Mouse (Mus musculus): ENCODE measurements at regions not wholly inside any gene's neighbourhood (a gene's known extent, or its start where the extent isn't known, plus 50 kb on each side); places are given as distances from the start of the nearest gene placed in this dataset.
"Not testable (repeated sequence)": the region's sequence is repeated elsewhere in the genome, so short reads cannot be mapped to it uniquely, and the experiment has no call there.

GRCm38 (mm10) chr2:166516261-166516660 is 197.4 kb downstream of the Prex1 start:
- Histone ChIP-seq H3K9ac (no peak overlapping the region), H3K4me1 (peaks cover 23% of the 10 kb centered on the region), H3K27me3 (peaks cover 62% of the 10 kb centered on the region), H3K36me3 (ENCODE audit: poor library complexity, severe bottlenecking) (no peaks in the 10 kb centered on the region), H3K4me3 (no peak overlapping the region), H3K27ac (no peak overlapping the region), H3K4me2 (no peak overlapping the region), H3K9me3 (replicated peaks) (no peaks in the 10 kb centered on the region)
- no peak for ATAC-seq
- WGBS = 67% methylated on average over 1 of the region's 1 CpGs

- WGBS = 57% methylated on average over 8 of the region's 8 CpGs
- no peak for ATAC-seq
Observed at GRCm38 (mm10) chr2:166514664-166515063, 199.0 kb downstream of the Prex1 start.

GRCm38 (mm10) chr2:166512488-166512887 is 201.1 kb downstream of the Prex1 start:
- ATAC-seq = no peak

More at GRCm38 (mm10) chr2:166514664-166515063, 199.0 kb downstream of the Prex1 start:
- Histone ChIP-seq H3K4me3 (no peak overlapping the region), H3K36me3 (ENCODE audit: poor library complexity, severe bottlenecking) (no peaks in the 10 kb centered on the region), H3K9ac (no peak overlapping the region), H3K9me3 (replicated peaks) (no peaks in the 10 kb centered on the region), H3K4me2 (no peak overlapping the region), H3K27ac (no peak overlapping the region), H3K27me3 (peaks cover 56% of the 10 kb centered on the region), H3K4me1 (peaks cover 23% of the 10 kb centered on the region)

DNA sequence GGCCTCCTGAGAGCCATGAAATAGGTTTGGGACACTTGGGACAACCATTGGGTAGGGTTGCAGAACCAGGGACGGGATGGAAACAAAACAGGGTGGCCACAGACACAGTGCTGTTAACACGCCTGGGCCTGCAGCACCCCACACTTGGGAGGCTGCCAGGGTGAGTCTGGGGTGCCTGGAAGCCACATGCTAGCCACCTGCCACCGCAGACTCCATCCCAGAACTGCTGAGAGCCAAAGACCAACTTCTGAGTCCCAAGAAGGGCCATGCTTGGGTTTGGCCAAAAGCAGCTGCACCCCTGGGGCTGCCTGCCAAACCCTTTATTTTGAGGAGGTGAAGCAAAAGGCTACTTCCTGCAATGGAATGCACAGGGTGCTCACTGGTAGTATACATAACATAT is 202.2 kb downstream of the Prex1 start:
- not testable (repeated sequence) for ATAC-seq; H3K4me2 ChIP-seq; H3K27ac ChIP-seq; H3K4me3 ChIP-seq; H3K9ac ChIP-seq; H3K4me1 ChIP-seq; H3K36me3 ChIP-seq (ENCODE audit: poor library complexity, severe bottlenecking); H3K9me3 ChIP-seq (replicated peaks)
- peaks cover 40% of the 10 kb centered on the region for H3K27me3 ChIP-seq
- WGBS = 81% methylated on average over 3 of the region's 3 CpGs

More at GRCm38 (mm10) chr2:166512488-166512887, 201.1 kb downstream of the Prex1 start:
- WGBS = 74% methylated on average over 8 of the region's 8 CpGs
- no peak overlapping the region for H3K27ac ChIP-seq
- H3K9ac ChIP-seq = no peak overlapping the region
- H3K27me3 ChIP-seq = peaks cover 40% of the 10 kb centered on the region
- H3K36me3 ChIP-seq (ENCODE audit: poor library complexity, severe bottlenecking) = no peaks in the 10 kb centered on the region
- H3K4me1 ChIP-seq = peaks cover 17% of the 10 kb centered on the region
- no peak overlapping the region for H3K4me3 ChIP-seq
- no peak overlapping the region for H3K4me2 ChIP-seq
- H3K9me3 ChIP-seq (replicated peaks) = peaks cover 5% of the 10 kb centered on the region; the same call in 1 of the 2 replicates

DNA sequence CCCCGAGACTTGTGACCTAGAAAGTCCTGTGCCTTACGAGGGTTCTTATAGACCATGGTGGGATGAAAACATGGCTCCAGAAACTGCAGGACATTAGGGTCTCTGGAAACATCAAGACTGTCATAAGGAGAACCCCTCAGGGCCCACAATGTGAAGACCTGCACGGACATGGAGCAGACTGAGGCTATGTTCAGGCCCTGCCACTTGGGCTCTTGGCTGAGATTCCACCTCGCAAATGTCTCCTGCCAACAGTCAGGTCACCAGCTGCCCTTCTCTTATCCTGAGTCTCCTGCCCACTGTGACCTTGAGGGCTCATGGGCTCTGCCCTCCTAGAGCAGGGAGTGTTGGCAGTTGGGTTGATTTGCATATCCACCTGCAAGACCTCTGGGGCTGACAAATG is 202.9 kb downstream of the Prex1 start:
- peaks cover 6% of the 10 kb centered on the region for H3K4me1 ChIP-seq
- peaks cover 33% of the 10 kb centered on the region for H3K27me3 ChIP-seq
- peaks cover 5% of the 10 kb centered on the region; the same call in 1 of the 2 replicates for H3K9me3 ChIP-seq (replicated peaks)
- no peak overlapping the region for H3K4me2 ChIP-seq
- no peak overlapping the region for H3K4me3 ChIP-seq
- no peak overlapping the region for H3K27ac ChIP-seq
- 80% methylated on average over 4 of the region's 4 CpGs for WGBS
- H3K9ac ChIP-seq = no peak overlapping the region
- ATAC-seq = no peak
- no peaks in the 10 kb centered on the region for H3K36me3 ChIP-seq (ENCODE audit: poor library complexity, severe bottlenecking)

DNA sequence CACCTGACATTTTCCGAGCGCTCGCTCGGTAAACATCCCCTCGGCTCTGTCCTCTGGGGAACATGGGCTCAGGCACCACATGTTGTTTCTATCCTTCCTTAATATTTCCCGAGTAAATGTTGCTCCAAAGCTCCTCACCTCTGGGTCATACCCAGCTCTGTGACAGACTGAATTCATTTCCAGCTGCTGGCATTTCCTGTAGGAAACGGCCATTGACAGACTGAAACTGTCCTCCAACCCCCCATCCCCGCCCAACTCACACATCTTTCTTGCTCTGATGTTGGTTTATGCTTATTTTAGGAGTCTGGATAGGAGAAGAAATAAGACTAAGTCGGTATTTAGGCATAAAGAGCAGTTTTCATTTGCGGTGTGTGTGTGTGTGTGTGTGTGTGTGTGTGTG is 204.0 kb downstream of the Prex1 start:
- H3K36me3 ChIP-seq (ENCODE audit: poor library complexity, severe bottlenecking) = no peaks in the 10 kb centered on the region
- H3K27ac ChIP-seq = no peak overlapping the region
- ATAC-seq = no peak
- H3K9me3 ChIP-seq (replicated peaks) = peaks cover 5% of the 10 kb centered on the region; the same call in 1 of the 2 replicates
- 92% methylated on average over 10 of the region's 10 CpGs for WGBS
- peaks cover 3% of the 10 kb centered on the region for H3K4me1 ChIP-seq
- no peak overlapping the region for H3K9ac ChIP-seq
- no peak overlapping the region for H3K4me3 ChIP-seq
- peaks cover 21% of the 10 kb centered on the region for H3K27me3 ChIP-seq
- H3K4me2 ChIP-seq = no peak overlapping the region

GRCm38 (mm10) chr2:166508656-166509420 is 204.8 kb downstream of the Prex1 start:
- H3K27me3 ChIP-seq = peaks cover 14% of the 10 kb centered on the region; the same call in 1 of the 2 replicates
- no peaks in the 10 kb centered on the region for H3K36me3 ChIP-seq (ENCODE audit: poor library complexity, severe bottlenecking)
- H3K9ac ChIP-seq = no peak overlapping the region
- H3K4me1 ChIP-seq = peaks cover 7% of the 10 kb centered on the region
- peaks cover 5% of the 10 kb centered on the region; the same call in 1 of the 2 replicates for H3K9me3 ChIP-seq (replicated peaks)
- no peak overlapping the region for H3K4me3 ChIP-seq
- no peak overlapping the region for H3K4me2 ChIP-seq
- no peak for ATAC-seq
- no peak overlapping the region for H3K27ac ChIP-seq
- WGBS = 80% methylated on average over 8 of the region's 8 CpGs

DNA sequence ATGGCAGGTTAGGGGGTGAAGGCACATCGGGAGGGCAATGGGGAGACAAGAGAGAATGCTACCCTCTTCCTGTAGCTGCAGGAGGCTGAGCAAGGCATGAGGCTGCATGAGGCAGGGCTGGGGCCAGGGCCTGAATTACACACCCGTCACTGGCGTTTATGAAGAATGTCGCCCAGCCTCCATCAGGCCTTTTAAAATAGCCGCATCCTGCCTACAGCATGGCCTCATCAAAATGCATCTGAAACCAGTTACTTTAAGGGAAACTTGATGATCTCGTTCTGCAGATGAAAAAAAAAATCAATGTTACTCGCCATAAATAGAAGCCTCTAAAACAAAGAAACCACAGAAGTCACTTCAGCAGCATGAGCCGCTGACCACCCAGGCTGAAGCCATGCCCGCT is 208.3 kb downstream of the Prex1 start:
- peaks cover 10% of the 10 kb centered on the region for H3K4me1 ChIP-seq
- H3K4me2 ChIP-seq = no peak overlapping the region
- no peak for ATAC-seq
- 0 out of 2 replicates have a peak overlapping the region, but pooled peaks have one; percentile 4 for H3K9ac ChIP-seq
- H3K36me3 ChIP-seq (ENCODE audit: poor library complexity, severe bottlenecking) = no peaks in the 10 kb centered on the region
- no peaks in the 10 kb centered on the region for H3K27me3 ChIP-seq
- 70% methylated on average over 9 of the region's 9 CpGs for WGBS
- no peak overlapping the region for H3K4me3 ChIP-seq
- no peak overlapping the region for H3K27ac ChIP-seq
- peaks cover 5% of the 10 kb centered on the region; the same call in 1 of the 2 replicates for H3K9me3 ChIP-seq (replicated peaks)

DNA sequence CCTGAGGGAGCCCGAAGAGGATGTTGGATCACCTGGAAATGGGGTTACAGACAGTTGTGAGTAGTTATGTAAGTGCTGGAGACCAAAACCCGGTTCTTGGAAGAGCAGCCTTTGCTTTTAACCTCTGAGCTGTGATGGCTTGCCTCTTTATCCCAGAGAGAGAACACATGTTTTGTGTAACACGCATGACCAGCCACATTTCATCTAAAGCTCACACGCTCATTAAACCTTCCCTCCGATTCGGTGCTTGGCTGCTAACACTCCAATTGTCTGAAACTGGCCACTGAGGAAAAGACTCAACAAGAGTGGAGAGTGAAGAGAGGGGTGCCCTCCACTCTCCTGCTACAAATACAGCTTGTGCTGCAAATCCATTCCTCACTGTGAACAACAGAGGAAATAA is 210.0 kb downstream of the Prex1 start:
- H3K9ac ChIP-seq = 0 out of 2 replicates have a peak overlapping the region, but pooled peaks have one; percentile 26
- H3K4me2 ChIP-seq = no peak overlapping the region
- no peaks in the 10 kb centered on the region for H3K27me3 ChIP-seq
- ATAC-seq = no peak
- peaks cover 3% of the 10 kb centered on the region for H3K9me3 ChIP-seq (replicated peaks)
- H3K4me3 ChIP-seq = no peak overlapping the region
- WGBS = 42% methylated on average over 6 of the region's 6 CpGs
- no peaks in the 10 kb centered on the region for H3K36me3 ChIP-seq (ENCODE audit: poor library complexity, severe bottlenecking)
- peaks cover 10% of the 10 kb centered on the region for H3K4me1 ChIP-seq
- H3K27ac ChIP-seq = no peak overlapping the region

GRCm38 (mm10) chr2:166492895-166493294 is 220.7 kb downstream of the Prex1 start:
- Histone ChIP-seq H3K4me2 (no peak overlapping the region), H3K4me1 (peaks cover 23% of the 10 kb centered on the region), H3K9me3 (replicated peaks) (no peaks in the 10 kb centered on the region), H3K27me3 (no peaks in the 10 kb centered on the region), H3K27ac (no peak overlapping the region), H3K4me3 (no peak overlapping the region), H3K9ac (no peak overlapping the region), H3K36me3 (ENCODE audit: poor library complexity, severe bottlenecking) (no peaks in the 10 kb centered on the region)
- WGBS = 91% methylated on average over 12 of the region's 12 CpGs
- no peak for ATAC-seq

GRCm38 (mm10) chr2:166492421-166492820 is 221.2 kb downstream of the Prex1 start:
- WGBS = 83% methylated on average over 12 of the region's 12 CpGs
- Histone ChIP-seq H3K9ac (no peak overlapping the region), H3K27ac (no peak overlapping the region), H3K27me3 (no peaks in the 10 kb centered on the region), H3K4me3 (no peak overlapping the region), H3K36me3 (ENCODE audit: poor library complexity, severe bottlenecking) (no peaks in the 10 kb centered on the region), H3K9me3 (replicated peaks) (no peaks in the 10 kb centered on the region), H3K4me2 (no peak overlapping the region), H3K4me1 (peaks cover 27% of the 10 kb centered on the region)
- ATAC-seq = no peak

GRCm38 (mm10) chr2:166491861-166492260 is 221.8 kb downstream of the Prex1 start:
- no peak for ATAC-seq
- WGBS = 82% methylated on average over 6 of the region's 6 CpGs

More at GRCm38 (mm10) chr2:166491861-166492260, 221.8 kb downstream of the Prex1 start:
- Histone ChIP-seq H3K27me3 (no peaks in the 10 kb centered on the region), H3K4me2 (no peak overlapping the region), H3K9me3 (replicated peaks) (no peaks in the 10 kb centered on the region), H3K4me1 (peaks cover 32% of the 10 kb centered on the region), H3K4me3 (no peak overlapping the region), H3K9ac (no peak overlapping the region), H3K36me3 (ENCODE audit: poor library complexity, severe bottlenecking) (no peaks in the 10 kb centered on the region), H3K27ac (no peak overlapping the region)
